Mouse (Mus musculus): ENCODE measurements around the gene Kat2b.
A peak's percentile ranks its signal among the peaks of the same experiment; 100 is the strongest.
"Not testable (repeated sequence)": the region's sequence is repeated elsewhere in the genome, so short reads cannot be mapped to it uniquely, and the experiment has no call there.

Kat2b gene

GRCm38 (mm10) chr17:53603236-53603635, 36.6 kb downstream of the Kat2b start:
- not testable (repeated sequence) for DNase-seq

GRCm38 (mm10) chr17:53606082-53606481, 39.4 kb downstream of the Kat2b start:
- DNase-seq, result not testable (repeated sequence)

GRCm38 (mm10) chr17:53608924-53609323, 42.3 kb downstream of the Kat2b start:
- not testable (repeated sequence) for DNase-seq

- DNase-seq, result no peak
These were observed 50.8 kb downstream of the Kat2b start for GRCm38 (mm10) chr17:53617295-53617957.

- DNase-seq, result no peak
These were observed 51.7 kb downstream of the Kat2b start for GRCm38 (mm10) chr17:53618369-53618768.

- no peak for DNase-seq
These were observed 52.7 kb downstream of the Kat2b start for GRCm38 (mm10) chr17:53619391-53619790.

- DNase-seq, result no peak
These were observed 54.0 kb downstream of the Kat2b start for GRCm38 (mm10) chr17:53620611-53621010.

- DNase-seq, result no peak
These were observed 55.5 kb downstream of the Kat2b start for GRCm38 (mm10) chr17:53622125-53622524.

- DNase-seq, result no peak
These were observed 57.1 kb downstream of the Kat2b start for GRCm38 (mm10) chr17:53623762-53624161.

GRCm38 (mm10) chr17:53626160-53626559, 59.5 kb downstream of the Kat2b start:
- DNase-seq, result no peak

- DNase-seq, result no peak
These were observed 60.8 kb downstream of the Kat2b start for GRCm38 (mm10) chr17:53627497-53627896.

GRCm38 (mm10) chr17:53628131-53628530, 61.5 kb downstream of the Kat2b start:
- no peak for DNase-seq

- no peak for DNase-seq
These were observed 64.7 kb downstream of the Kat2b start for GRCm38 (mm10) chr17:53631344-53631743.

GRCm38 (mm10) chr17:53643360-53643759, 76.7 kb downstream of the Kat2b start:
- no peak for DNase-seq

- no peak for DNase-seq
These were observed 83.6 kb downstream of the Kat2b start for GRCm38 (mm10) chr17:53650251-53650661.

- DNase-seq, result no peak
These were observed 87.9 kb downstream of the Kat2b start for GRCm38 (mm10) chr17:53654596-53654995.

- DNase-seq, result no peak
These were observed 88.4 kb downstream of the Kat2b start for GRCm38 (mm10) chr17:53655081-53655480.

GRCm38 (mm10) chr17:53655959-53656358, 89.3 kb downstream of the Kat2b start:
- DNase-seq, result no peak

GRCm38 (mm10) chr17:53656369-53656860, 89.8 kb downstream of the Kat2b start:
- no peak for DNase-seq

GRCm38 (mm10) chr17:53657391-53657790, 90.7 kb downstream of the Kat2b start:
- DNase-seq, result peak; percentile 10

- no peak for DNase-seq
These were observed 92.0 kb downstream of the Kat2b start for GRCm38 (mm10) chr17:53658668-53659067.

GRCm38 (mm10) chr17:53659230-53659629, 92.6 kb downstream of the Kat2b start:
- no peak for DNase-seq

- no peak for DNase-seq
These were observed 93.1 kb downstream of the Kat2b start for GRCm38 (mm10) chr17:53659738-53660137.

GRCm38 (mm10) chr17:53661056-53661840, 94.6 kb downstream of the Kat2b start:
- no peak for DNase-seq
